Mouse (Mus musculus) intestine, embryonic 15.5 days (tissue): ENCODE measurements around the gene Dcst2. TPM values are rescaled to one million over a fixed set of nuclear protein-coding genes. Genes with fewer than 3 reads are reported as not detected.

Experiments
- ATAC-seq: fragments of 200-750 bp; cut with Nextera tagmentation; 2 replicates; pipeline ENCODE4 v1.8.0; 2017; ENCODE audit warnings: moderate TSS enrichment, moderate library complexity
- H3K27ac ChIP-seq: fragments of 300-500 bp; sonication (generic); 2 replicates; pipeline ENCODE4 v1.5.1; 2015; ENCODE audit warnings: mild to moderate bottlenecking, inconsistent platforms
- H3K27me3 ChIP-seq: fragments of 300-500 bp; sonication (generic); replicated peaks from 2 replicates; pipeline ENCODE4 v1.6.1; 2015; ENCODE audit warnings: inconsistent platforms
- H3K36me3 ChIP-seq: fragments of 300-500 bp; sonication (generic); 2 replicates; pipeline ENCODE4 v1.6.1; 2015; ENCODE audit warnings: inconsistent platforms
- H3K4me1 ChIP-seq: fragments of 300-500 bp; sonication (generic); replicated peaks from 2 replicates; pipeline ENCODE4 v1.6.1; 2015; ENCODE audit warnings: inconsistent platforms
- H3K4me2 ChIP-seq: fragments of 300-500 bp; sonication (generic); replicated peaks from 2 replicates; pipeline ENCODE4 v1.6.1; 2015; ENCODE audit warnings: mild to moderate bottlenecking, inconsistent platforms
- H3K4me3 ChIP-seq: fragments of 300-500 bp; sonication (generic); replicated peaks from 2 replicates; pipeline ENCODE4 v1.5.1; 2015; ENCODE audit warnings: inconsistent platforms
- H3K9ac ChIP-seq: fragments of 300-500 bp; sonication (generic); 2 replicates; pipeline ENCODE4 v1.6.1; 2015; ENCODE audit warnings: inconsistent platforms
- H3K9me3 ChIP-seq: fragments of 300-500 bp; sonication (generic); 2 replicates; pipeline ENCODE4 v1.6.1; 2016; ENCODE audit warnings: inconsistent platforms
- WGBS: fragments of 180-500 bp; shearing (Covaris S2); methylation state at CpG from one replicate; pipeline ENCODE4 v1.1.7; 2015; 5-methylcytosine and 5-hydroxymethylcytosine counted together
- polyA plus RNA-seq: library from polyadenylated mRNA; unstranded; fragments of >200 nt; fragmentation: Nextera tagmentation; extraction: Ambion mirVana; gene quantifications from 2 replicates; pipeline ENCODE4 v1.2.1, GENCODE M21; 2015

Dcst2 gene
- polyA plus RNA-seq, 1 experiment from 2014 or later: 1.5 TPM

DNA sequence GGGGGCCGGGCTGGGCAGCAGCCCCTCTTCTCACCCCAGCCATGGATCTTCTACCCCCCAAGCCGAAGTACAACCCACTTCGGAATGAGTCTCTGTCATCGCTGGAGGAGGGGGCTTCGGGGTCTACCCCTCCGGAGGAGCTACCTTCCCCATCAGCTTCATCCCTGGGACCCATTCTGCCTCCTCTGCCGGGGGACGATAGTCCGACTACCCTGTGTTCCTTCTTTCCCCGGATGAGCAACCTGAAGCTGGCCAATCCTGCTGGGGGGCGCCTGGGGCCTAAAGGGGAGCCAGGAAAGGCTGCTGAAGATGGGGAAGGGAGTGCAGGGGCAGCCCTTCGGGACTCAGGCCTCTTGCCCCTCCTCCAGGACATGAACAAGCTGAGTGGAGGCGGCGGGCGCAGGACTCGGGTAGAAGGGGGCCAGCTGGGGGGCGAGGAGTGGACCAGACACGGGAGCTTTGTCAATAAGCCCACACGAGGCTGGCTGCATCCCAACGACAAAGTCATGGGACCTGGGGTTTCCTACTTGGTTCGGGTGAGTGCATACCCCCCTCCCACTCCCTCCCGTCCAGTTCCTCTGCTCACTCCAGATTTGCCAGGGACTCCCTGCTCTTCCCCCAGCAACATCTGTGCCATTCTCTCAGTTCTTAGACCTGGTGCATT is 60.2 kb downstream of the Dcst2 start:
- Histone ChIP-seq H3K27me3 (no peaks in the 10 kb centered on the region), H3K27ac (peak overlapping the region; percentile 91), H3K4me1 (peaks cover 52% of the 10 kb centered on the region), H3K4me2 (peak overlapping the region; percentile 84), H3K36me3 (peaks cover 8% of the 10 kb centered on the region), H3K9me3 (no peaks in the 10 kb centered on the region), H3K4me3 (peak overlapping the region; percentile 48), H3K9ac (peak overlapping the region; percentile 74)
- 11% methylated on average over 22 of the region's 22 CpGs for WGBS
- ATAC-seq: no peak

DNA sequence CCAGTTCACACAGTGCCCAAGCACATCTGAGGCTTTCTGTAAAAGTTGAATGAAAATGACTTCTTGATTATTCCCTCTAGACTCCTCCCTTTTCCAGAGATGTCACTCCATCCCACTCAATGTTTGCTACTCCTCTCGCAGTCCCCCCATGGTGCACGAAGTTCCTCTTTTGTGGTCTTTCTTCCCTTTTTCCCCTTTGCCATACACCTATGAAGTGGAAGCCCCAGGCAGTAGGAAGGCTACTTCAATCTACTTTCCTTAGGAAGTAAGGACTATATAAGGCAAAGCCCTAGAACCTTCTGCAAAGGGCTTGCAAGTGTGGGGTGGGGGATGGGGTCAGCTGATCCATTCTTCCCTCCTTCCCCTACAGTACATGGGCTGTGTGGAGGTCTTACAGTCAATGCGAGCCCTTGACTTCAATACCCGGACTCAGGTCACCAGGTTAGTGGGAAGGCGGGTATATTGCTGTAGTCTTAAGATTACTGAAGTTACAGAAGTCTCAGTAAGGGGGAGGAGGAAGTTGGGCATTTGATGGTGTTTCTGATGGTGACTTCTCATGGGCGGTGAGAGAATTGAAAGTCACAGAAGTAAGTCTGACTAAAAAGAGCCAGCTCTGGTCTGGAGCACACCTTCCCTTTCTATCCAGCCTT is 60.9 kb downstream of the Dcst2 start:
- Histone ChIP-seq H3K4me2 (peak overlapping the region; percentile 84), H3K4me1 (peaks cover 52% of the 10 kb centered on the region), H3K27me3 (no peaks in the 10 kb centered on the region), H3K36me3 (peaks cover 13% of the 10 kb centered on the region), H3K27ac (no peak overlapping the region), H3K4me3 (peak overlapping the region; percentile 48), H3K9ac (peak overlapping the region; percentile 74; the same call in 1 of the 2 replicates), H3K9me3 (no peaks in the 10 kb centered on the region)
- ATAC-seq: no peak
- 69% methylated on average over 6 of the region's 6 CpGs for WGBS

DNA sequence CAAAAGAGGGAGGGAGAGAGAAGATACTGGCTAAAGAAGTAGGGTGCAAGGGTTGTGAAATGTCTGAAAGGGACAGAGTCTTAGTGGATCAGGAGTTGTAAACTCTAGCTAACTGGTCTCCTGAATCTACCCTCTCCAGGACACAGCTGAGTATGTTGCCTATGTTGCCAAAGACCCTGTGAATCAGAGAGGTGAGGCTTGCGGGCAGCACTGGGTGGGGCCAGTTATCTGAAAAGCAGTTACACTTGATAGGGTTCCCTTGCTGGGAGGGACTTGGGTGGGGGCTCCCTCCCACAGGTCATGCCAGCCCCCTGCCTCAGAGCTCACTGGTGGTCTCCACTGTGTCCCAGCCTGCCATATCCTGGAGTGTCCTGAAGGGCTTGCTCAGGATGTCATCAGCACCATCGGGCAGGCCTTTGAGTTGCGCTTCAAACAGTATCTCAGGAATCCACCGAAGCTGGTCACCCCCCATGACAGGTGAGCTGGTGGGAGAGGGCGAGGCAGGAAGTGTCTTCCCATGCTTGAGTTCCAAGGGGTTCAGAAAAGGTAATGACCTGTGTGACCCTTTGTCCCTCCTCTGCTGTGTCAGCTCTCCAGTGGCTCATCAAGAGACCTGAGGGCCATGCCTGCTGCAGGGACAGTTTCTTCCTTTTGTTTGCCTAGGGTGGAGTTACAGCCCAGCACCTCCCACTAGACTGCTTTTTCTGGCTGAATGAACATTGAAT is 62.8 kb downstream of the Dcst2 start:
- Histone ChIP-seq H3K4me1 (peaks cover 51% of the 10 kb centered on the region), H3K36me3 (peaks cover 18% of the 10 kb centered on the region), H3K27me3 (no peaks in the 10 kb centered on the region), H3K4me3 (no peak overlapping the region), H3K9me3 (no peaks in the 10 kb centered on the region), H3K9ac (no peak overlapping the region), H3K4me2 (peak overlapping the region; percentile 84; the same call in 1 of the 2 replicates), H3K27ac (peak overlapping the region; percentile 36; the same call in 1 of the 2 replicates)
- 85% methylated on average over 5 of the region's 5 CpGs for WGBS
- ATAC-seq: peak; percentile 31; the same call in 1 of the 2 replicates

DNA sequence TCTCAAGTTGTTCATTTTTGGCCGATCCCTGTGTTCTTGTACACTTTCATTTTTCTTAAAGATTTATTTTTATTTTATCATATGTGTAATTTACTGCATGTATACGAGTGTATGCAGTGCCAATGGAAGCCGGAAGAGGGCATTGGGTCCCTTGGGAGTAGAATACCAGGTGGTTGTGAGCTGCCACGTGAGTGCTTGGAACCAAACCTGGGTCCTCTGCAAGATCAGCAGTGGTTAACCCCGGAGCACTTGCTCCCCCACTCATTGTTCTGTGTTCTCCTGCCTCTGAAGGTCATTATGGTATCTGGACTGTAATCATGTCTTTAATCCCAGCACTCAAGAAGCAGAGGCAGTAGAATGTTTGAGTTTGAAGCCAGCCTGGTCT is 63.4 kb downstream of the Dcst2 start:
- H3K4me3 ChIP-seq: no peak overlapping the region
- 0 out of 2 replicates have a peak overlapping the region, but pooled peaks have one; percentile 7 for H3K27ac ChIP-seq
- H3K4me2 ChIP-seq: peak overlapping the region; percentile 19; the same call in 1 of the 2 replicates
- 80% methylated on average over 5 of the region's 5 CpGs for WGBS
- peaks cover 45% of the 10 kb centered on the region for H3K4me1 ChIP-seq
- no peaks in the 10 kb centered on the region for H3K27me3 ChIP-seq
- no peak for ATAC-seq
- no peak overlapping the region for H3K9ac ChIP-seq
- H3K9me3 ChIP-seq: no peaks in the 10 kb centered on the region
- H3K36me3 ChIP-seq: peaks cover 18% of the 10 kb centered on the region

DNA sequence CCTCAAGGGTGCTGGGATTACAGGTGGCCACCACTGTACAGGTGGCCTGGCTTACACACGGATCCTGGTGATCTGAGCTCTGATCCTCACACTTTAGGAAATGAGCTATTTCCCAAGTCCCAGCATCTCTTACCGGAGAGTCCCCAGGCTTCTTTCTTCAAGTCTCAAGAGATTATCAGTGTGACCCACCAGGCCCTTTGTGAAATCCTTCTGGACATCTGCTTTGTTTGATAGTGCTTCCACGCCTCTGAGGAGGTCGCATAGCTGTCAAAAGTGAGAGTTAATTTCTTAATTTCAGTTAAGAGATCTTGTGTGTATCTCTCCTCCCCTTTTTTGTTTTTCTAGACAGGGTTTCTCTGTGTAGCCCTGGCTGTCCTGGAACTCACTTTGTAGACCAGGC is 64.1 kb downstream of the Dcst2 start:
- WGBS: 88% methylated on average over 4 of the region's 4 CpGs
- H3K36me3 ChIP-seq: peaks cover 18% of the 10 kb centered on the region
- H3K4me2 ChIP-seq: no peak overlapping the region
- H3K4me1 ChIP-seq: peaks cover 41% of the 10 kb centered on the region
- no peak for ATAC-seq
- no peak overlapping the region for H3K9ac ChIP-seq
- no peaks in the 10 kb centered on the region for H3K9me3 ChIP-seq
- H3K27me3 ChIP-seq: no peaks in the 10 kb centered on the region
- H3K27ac ChIP-seq: no peak overlapping the region
- no peak overlapping the region for H3K4me3 ChIP-seq

Other genes starting within 250 kb of the Dcst2 start
- 58.8 and 74.1 TPM in 2 replicates for gene Pklr, start 225.8 kb upstream of the Dcst2 start, polyA plus RNA-seq
- gene Hcn3, start 201.8 kb upstream of the Dcst2 start, polyA plus RNA-seq: 2.4 and 2.6 TPM in 2 replicates
- gene Clk2, start 197.2 kb upstream of the Dcst2 start, polyA plus RNA-seq: 21.2 and 25.4 TPM in 2 replicates
- 115 and 124 TPM in 2 replicates for gene Scamp3, start 184.5 kb upstream of the Dcst2 start, polyA plus RNA-seq
- gene Fam189b, start 178.8 kb upstream of the Dcst2 start, polyA plus RNA-seq: 17.9 and 19.3 TPM in 2 replicates
- 53.5 and 53.7 TPM in 2 replicates for gene Gba, start 159.0 kb upstream of the Dcst2 start, polyA plus RNA-seq
- 20.4 and 23.0 TPM in 2 replicates for gene Thbs3, start 146.8 kb upstream of the Dcst2 start, polyA plus RNA-seq
- gene Mtx1, start 134.9 kb upstream of the Dcst2 start, polyA plus RNA-seq: 214 and 222 TPM in 2 replicates
- 10.1 and 19.7 TPM in 2 replicates for gene Muc1, start 132.9 kb upstream of the Dcst2 start, polyA plus RNA-seq
- gene Krtcap2, start 116.0 kb upstream of the Dcst2 start, polyA plus RNA-seq: 348 and 351 TPM in 2 replicates
- 2.9 and 4.1 TPM in 2 replicates for gene Trim46, start 115.7 kb upstream of the Dcst2 start, polyA plus RNA-seq
- gene Dpm3, start 102.6 kb upstream of the Dcst2 start, polyA plus RNA-seq: 131 and 134 TPM in 2 replicates
- 60.6 and 63.9 TPM in 2 replicates for gene Slc50a1, start 91.4 kb upstream of the Dcst2 start, polyA plus RNA-seq
- gene Efna1, start 80.8 kb upstream of the Dcst2 start, polyA plus RNA-seq: 57.9 and 58.5 TPM in 2 replicates
- gene Efna3, start 39.0 kb upstream of the Dcst2 start, polyA plus RNA-seq: 9.0 and 9.2 TPM in 2 replicates
- 16.9 and 18.1 TPM in 2 replicates for gene Efna4, start 23.9 kb upstream of the Dcst2 start, polyA plus RNA-seq
- gene Adam15, start 12.0 kb upstream of the Dcst2 start, polyA plus RNA-seq: 45.5 and 49.5 TPM in 2 replicates
- 1.6 and 1.9 TPM in 2 replicates for gene Dcst1, start 3.3 kb downstream of the Dcst2 start, polyA plus RNA-seq
- gene Zbtb7b, start 32.8 kb downstream of the Dcst2 start, polyA plus RNA-seq: 8.9 and 10.4 TPM in 2 replicates
- gene Lenep, start 40.8 kb downstream of the Dcst2 start, polyA plus RNA-seq: not detected in 2 replicates
- gene Flad1, start 49.9 kb downstream of the Dcst2 start, polyA plus RNA-seq: 32.9 and 33.3 TPM in 2 replicates
- 383 and 386 TPM in 2 replicates for gene Cks1b, start 56.4 kb downstream of the Dcst2 start, polyA plus RNA-seq
- 85.6 and 87.3 TPM in 2 replicates for gene Shc1, start 56.5 kb downstream of the Dcst2 start, polyA plus RNA-seq
- 32.7 and 33.2 TPM in 2 replicates for gene Pygo2, start 68.2 kb downstream of the Dcst2 start, polyA plus RNA-seq
- 39.2 and 40.2 TPM in 2 replicates for gene Pbxip1, start 74.7 kb downstream of the Dcst2 start, polyA plus RNA-seq
- 62.7 and 69.6 TPM in 2 replicates for gene Pmvk, start 92.6 kb downstream of the Dcst2 start, polyA plus RNA-seq
- gene Kcnn3, start 158.2 kb downstream of the Dcst2 start, polyA plus RNA-seq: 4.4 and 4.6 TPM in 2 replicates